ENCODE assay signal across 16 mouse cellular contexts in genomic region chr14:102811022-102811421, GRCm38 (mm10).
DNase-seq lines count a peak whose midpoint lies in the region; ATAC-seq and TF ChIP-seq lines count a peak whose summit lies in the region.
"Had no signal": no experiment of that assay in that cellular context is flagged by ENCODE, and none has a peak within 500 bp of the region (broad histone marks: within the 10 kb centered on the region; RNA-seq: fewer than 3 reads in every experiment).

No protein-coding gene starts in this region.

- no peak for ATAC-seq in intestine, embryonic 14.5 days (replicated peaks; ENCODE audit: low FRiP score, low TSS enrichment, low read depth)
- no peak for ATAC-seq in intestine, postnatal 0 days
- ATAC-seq in granulocyte monocyte progenitor cell, adult 5-6 weeks (replicated peaks; ENCODE audit: poor library complexity, severe bottlenecking): peak; percentile 50

- no peak overlapping the region for H3K4me3 ChIP-seq in intestine, embryonic 14.5 days (ENCODE audit: low read depth, low read length)
- no peak overlapping the region for H3K4me3 ChIP-seq in intestine, postnatal 0 days (ENCODE audit: low read depth, low read length)
- H3K4me3 ChIP-seq in macrophage (ENCODE audit: inconsistent target): no peak overlapping the region
- H3K4me3 ChIP-seq: forebrain, embryonic 10.5 days; kidney, embryonic 15.5 days; layer of hippocampus, adult 2 months; liver, embryonic 15.5 days; neural tube, embryonic 13.5 days had no signal

- H3K36me3 ChIP-seq in intestine, embryonic 14.5 days (ENCODE audit: control insufficient read depth, insufficient read depth, low read length): no peaks in the 10 kb centered on the region
- no peaks in the 10 kb centered on the region for H3K36me3 ChIP-seq in intestine, postnatal 0 days (ENCODE audit: control insufficient read depth, insufficient read depth)
- H3K36me3 ChIP-seq in macrophage (ENCODE audit: inconsistent target): no peaks in the 10 kb centered on the region
- H3K36me3 ChIP-seq: forebrain, embryonic 10.5 days; kidney, embryonic 15.5 days; liver, embryonic 15.5 days; neural tube, embryonic 13.5 days had no signal

- H3K4me2 ChIP-seq in intestine, embryonic 14.5 days (ENCODE audit: low read length): no peak overlapping the region
- H3K4me2 ChIP-seq in intestine, postnatal 0 days (replicated peaks; ENCODE audit: low read depth): no peak overlapping the region
- H3K4me2 ChIP-seq: hindbrain, embryonic 14.5 days; kidney, embryonic 15.5 days; liver, embryonic 15.5 days; neural tube, embryonic 13.5 days had no signal

- H3K4me1 ChIP-seq in intestine, embryonic 14.5 days (replicated peaks; ENCODE audit: control insufficient read depth, insufficient read depth, low read length): peaks cover 7% of the 10 kb centered on the region; the same call in 1 of the 2 replicates
- H3K4me1 ChIP-seq in intestine, postnatal 0 days (replicated peaks; ENCODE audit: control insufficient read depth, insufficient read depth, low read length): no peaks in the 10 kb centered on the region
- H3K4me1 ChIP-seq: forebrain, embryonic 10.5 days; neural tube, embryonic 13.5 days had no signal

- H3K79me2 ChIP-seq in macrophage (ENCODE audit: inconsistent target): no peaks in the 10 kb centered on the region

- peak overlapping the region; percentile 82 for H3K27ac ChIP-seq in intestine, embryonic 14.5 days (ENCODE audit: low read depth)
- no peak overlapping the region for H3K27ac ChIP-seq in intestine, postnatal 0 days (ENCODE audit: low read depth, low read length)
- peak overlapping the region; percentile 80 for H3K27ac ChIP-seq in macrophage
- H3K27ac ChIP-seq: forebrain, embryonic 10.5 days; hindbrain, embryonic 14.5 days; layer of hippocampus, adult 2 months; neural tube, embryonic 13.5 days had no signal

- no peak for TF ChIP-seq CTCF in intestine, postnatal 0 days (IDR thresholded peaks at IDR 0.05; ENCODE audit: low read depth)

- no peaks in the 10 kb centered on the region for H3K9me3 ChIP-seq in intestine, embryonic 14.5 days (ENCODE audit: control insufficient read depth, low read length)
- H3K9me3 ChIP-seq in intestine, postnatal 0 days (ENCODE audit: control insufficient read depth): no peaks in the 10 kb centered on the region
- H3K9me3 ChIP-seq: forebrain, embryonic 10.5 days; kidney, embryonic 15.5 days; liver, embryonic 15.5 days; neural tube, embryonic 13.5 days had no signal

- H3K9ac ChIP-seq in intestine, embryonic 14.5 days (ENCODE audit: low read length): no peak overlapping the region
- no peak overlapping the region for H3K9ac ChIP-seq in intestine, postnatal 0 days (ENCODE audit: low read depth, low read length)
- H3K9ac ChIP-seq: hindbrain, embryonic 14.5 days; kidney, embryonic 15.5 days; liver, embryonic 15.5 days; neural tube, embryonic 13.5 days had no signal

- peak; percentile 25 for DNase-seq in embryo, embryonic 11 days
- no peak for DNase-seq in embryo, embryonic 10.5 days (ENCODE audit: low spot score)
- no peak for DNase-seq in intestine, embryonic 14.5 days (ENCODE audit: low spot score)
- DNase-seq in testis, postnatal 10 days (ENCODE audit: low spot score): no peak
- DNase-seq in urinary bladder, postnatal 10 days (ENCODE audit: low spot score): no peak
- DNase-seq: cerebellum, adult 2 months; retina, postnatal 1 day had no signal

- WGBS in intestine, embryonic 14.5 days: 56% methylated on average over 5 of the region's 5 CpGs
- 58% methylated on average over 5 of the region's 5 CpGs for WGBS in intestine, postnatal 0 days
- WGBS in macrophage (ENCODE audit: missing documents): 5% methylated on average over 4 of the region's 5 CpGs

- H3K27me3 ChIP-seq in intestine, embryonic 14.5 days (replicated peaks; ENCODE audit: control insufficient read depth, insufficient read depth, low read length): no peaks in the 10 kb centered on the region
- H3K27me3 ChIP-seq in intestine, postnatal 0 days (replicated peaks; ENCODE audit: control insufficient read depth, insufficient read depth, low read length): no peaks in the 10 kb centered on the region
- H3K27me3 ChIP-seq: kidney, embryonic 15.5 days; liver, embryonic 15.5 days; neural tube, embryonic 13.5 days had no signal
